Mouse (Mus musculus): Measurements from ENCODE around the gene Pigg. TPM values are rescaled to one million over a fixed set of nuclear protein-coding genes. Genes with fewer than 3 reads are reported as not detected.
A peak's percentile ranks its signal among the peaks of the same experiment; 100 is the strongest.
"Not testable (repeated sequence)": the region's sequence is repeated elsewhere in the genome, so short reads cannot be mapped to it uniquely, and the experiment has no call there.

The Pigg gene
- polyA plus RNA-seq, 1 experiment: 8.9 TPM

DNA sequence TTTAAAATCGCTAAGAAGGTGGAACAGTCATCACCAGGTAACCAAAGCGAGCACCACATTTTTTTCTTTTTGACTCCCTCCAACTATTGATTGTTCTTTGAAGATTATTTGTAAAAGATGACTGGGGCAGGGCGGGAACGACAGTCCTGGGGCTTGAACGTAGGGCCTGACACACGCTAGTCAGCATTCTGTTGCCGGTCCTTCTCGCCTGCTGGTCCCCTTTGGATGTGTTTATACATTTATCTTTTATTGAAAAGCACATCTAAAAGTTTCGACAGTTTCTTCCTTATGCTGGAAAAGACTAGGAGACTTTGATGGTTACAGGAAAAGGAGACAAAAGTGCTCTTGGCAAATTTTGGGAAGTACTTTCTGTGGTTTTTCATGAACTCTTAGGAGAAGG is 42.0 kb upstream of the Pigg start:
- DNase-seq: no peak
- Histone ChIP-seq H3K27ac (ENCODE audit: insufficient read depth, low read length) (no peak overlapping the region), H3K27me3 (ENCODE audit: control insufficient read depth, insufficient read depth, low read length) (no peaks in the 10 kb centered on the region), H3K4me3 (replicated peaks; ENCODE audit: insufficient read depth, low read depth, low read length) (peak overlapping the region; percentile 91), H3K4me1 (ENCODE audit: control insufficient read depth, insufficient read depth, low read length) (no peaks in the 10 kb centered on the region; the same call in 1 of the 2 replicates)
- WGBS: 27% methylated on average over 9 of the region's 9 CpGs
- TF ChIP-seq CTCF (IDR thresholded peaks at IDR 0.05; ENCODE audit: borderline replicate concordance, insufficient read depth, low read depth, low read length): no peak
- no peak for TF ChIP-seq POLR2A (IDR thresholded peaks at IDR 0.05; ENCODE audit: borderline replicate concordance, insufficient read depth, low read length)

- H3K4me3 ChIP-seq (replicated peaks; ENCODE audit: insufficient read depth, low read depth, low read length): not testable (repeated sequence)
Measured at GRCm38 (mm10) chr5:108271345-108271744, 41.1 kb upstream of the Pigg start.

GRCm38 (mm10) chr5:108286957-108287356 is 25.5 kb upstream of the Pigg start:
- Histone ChIP-seq H3K27ac (ENCODE audit: insufficient read depth, low read length) (no peak overlapping the region), H3K27me3 (ENCODE audit: control insufficient read depth, insufficient read depth, low read length) (no peaks in the 10 kb centered on the region), H3K4me1 (ENCODE audit: control insufficient read depth, insufficient read depth, low read length) (no peaks in the 10 kb centered on the region), H3K4me3 (replicated peaks; ENCODE audit: insufficient read depth, low read depth, low read length) (no peak overlapping the region)
- WGBS: 81% methylated on average over 2 of the region's 2 CpGs
- TF ChIP-seq POLR2A (IDR thresholded peaks at IDR 0.05; ENCODE audit: borderline replicate concordance, insufficient read depth, low read length) (no peak), CTCF (IDR thresholded peaks at IDR 0.05; ENCODE audit: borderline replicate concordance, insufficient read depth, low read depth, low read length) (no peak)
- DNase-seq: no peak

More at GRCm38 (mm10) chr5:108271345-108271744, 41.1 kb upstream of the Pigg start:
- H3K27ac ChIP-seq (ENCODE audit: insufficient read depth, low read length); H3K4me1 ChIP-seq (ENCODE audit: control insufficient read depth, insufficient read depth, low read length); H3K27me3 ChIP-seq (ENCODE audit: control insufficient read depth, insufficient read depth, low read length); DNase-seq: not testable (repeated sequence)
- WGBS: 87% methylated on average over 6 of the region's 6 CpGs

- 72% methylated on average over 3 of the region's 3 CpGs for WGBS
Measured at GRCm38 (mm10) chr5:108301567-108301966, 10.8 kb upstream of the Pigg start.

DNA sequence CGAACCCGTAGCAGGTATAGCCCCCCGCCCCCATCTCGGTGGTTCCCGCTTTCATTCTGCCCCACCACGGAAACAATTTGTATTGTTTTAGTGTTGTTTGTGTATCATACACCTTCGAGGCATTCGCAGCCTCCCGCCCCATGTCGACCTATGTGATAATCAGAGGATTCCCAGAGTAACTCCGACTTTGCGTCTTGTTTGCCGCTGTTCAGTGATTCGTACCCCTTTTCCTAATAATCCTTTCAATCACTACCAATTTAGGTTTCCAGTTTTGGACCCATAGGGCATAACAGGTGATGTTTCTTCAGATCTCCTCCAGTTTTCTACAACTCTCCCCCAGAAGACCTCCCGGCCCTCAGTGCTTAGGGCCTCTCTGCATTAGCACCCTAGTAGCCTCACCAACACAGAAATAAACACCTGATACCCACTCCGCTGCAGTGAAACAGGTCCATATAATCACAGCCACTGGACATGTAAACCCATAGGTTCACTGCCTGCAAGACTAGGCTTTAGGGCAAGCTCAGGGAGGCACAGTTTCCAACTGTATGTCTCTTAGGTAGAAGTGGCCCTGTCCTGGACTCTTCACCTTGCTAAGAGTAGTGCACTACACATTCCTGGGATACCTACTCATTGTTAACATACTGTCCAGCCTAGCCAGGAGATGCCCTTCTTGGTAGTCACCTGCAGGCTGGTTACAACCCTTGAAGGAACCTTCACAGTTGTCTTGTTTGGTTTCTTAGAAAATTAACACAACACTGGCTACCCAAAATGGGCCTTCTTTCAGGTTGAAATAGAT is 854 bp downstream of the Pigg start:
- Histone ChIP-seq H3K4me1 (ENCODE audit: control insufficient read depth, insufficient read depth, low read length) (peaks cover 3% of the 10 kb centered on the region; the same call in 1 of the 2 replicates), H3K4me3 (replicated peaks; ENCODE audit: insufficient read depth, low read depth, low read length) (peak overlapping the region; percentile 88), H3K27ac (ENCODE audit: insufficient read depth, low read length) (peak overlapping the region; percentile 76; the same call in 1 of the 2 replicates), H3K27me3 (ENCODE audit: control insufficient read depth, insufficient read depth, low read length) (no peaks in the 10 kb centered on the region)
- TF ChIP-seq POLR2A (IDR thresholded peaks at IDR 0.05; ENCODE audit: borderline replicate concordance, insufficient read depth, low read length) (no peak), CTCF (IDR thresholded peaks at IDR 0.05; ENCODE audit: borderline replicate concordance, insufficient read depth, low read depth, low read length) (no peak)
- DNase-seq: no peak
- WGBS: 5% methylated on average over 16 of the region's 16 CpGs

More at GRCm38 (mm10) chr5:108301567-108301966, 10.8 kb upstream of the Pigg start:
- Histone ChIP-seq H3K27me3 (ENCODE audit: control insufficient read depth, insufficient read depth, low read length) (no peaks in the 10 kb centered on the region), H3K4me1 (ENCODE audit: control insufficient read depth, insufficient read depth, low read length) (no peaks in the 10 kb centered on the region), H3K4me3 (replicated peaks; ENCODE audit: insufficient read depth, low read depth, low read length) (no peak overlapping the region), H3K27ac (ENCODE audit: insufficient read depth, low read length) (no peak overlapping the region)
- DNase-seq: no peak
- no peak for TF ChIP-seq POLR2A (IDR thresholded peaks at IDR 0.05; ENCODE audit: borderline replicate concordance, insufficient read depth, low read length)
- TF ChIP-seq CTCF (IDR thresholded peaks at IDR 0.05; ENCODE audit: borderline replicate concordance, insufficient read depth, low read depth, low read length): no peak

GRCm38 (mm10) chr5:108331051-108331450 is 18.6 kb downstream of the Pigg start:
- H3K4me1 ChIP-seq (ENCODE audit: control insufficient read depth, insufficient read depth, low read length): no peaks in the 10 kb centered on the region
- H3K4me3 ChIP-seq (replicated peaks; ENCODE audit: insufficient read depth, low read depth, low read length): no peak overlapping the region
- TF ChIP-seq POLR2A (IDR thresholded peaks at IDR 0.05; ENCODE audit: borderline replicate concordance, insufficient read depth, low read length) (no peak), CTCF (IDR thresholded peaks at IDR 0.05; ENCODE audit: borderline replicate concordance, insufficient read depth, low read depth, low read length) (no peak)
- no peak for DNase-seq
- no peak overlapping the region for H3K27ac ChIP-seq (ENCODE audit: insufficient read depth, low read length)
- H3K27me3 ChIP-seq (ENCODE audit: control insufficient read depth, insufficient read depth, low read length): no peaks in the 10 kb centered on the region
- 97% methylated on average over 1 of the region's 1 CpGs for WGBS

- DNase-seq: no peak
- Histone ChIP-seq H3K4me1 (ENCODE audit: control insufficient read depth, insufficient read depth, low read length) (no peaks in the 10 kb centered on the region), H3K4me3 (replicated peaks; ENCODE audit: insufficient read depth, low read depth, low read length) (no peak overlapping the region), H3K27ac (ENCODE audit: insufficient read depth, low read length) (no peak overlapping the region), H3K27me3 (ENCODE audit: control insufficient read depth, insufficient read depth, low read length) (no peaks in the 10 kb centered on the region)
- 85% methylated on average over 4 of the region's 4 CpGs for whole genome bisulfite sequencing
- TF ChIP-seq POLR2A (IDR thresholded peaks at IDR 0.05; ENCODE audit: borderline replicate concordance, insufficient read depth, low read length): no peak
- no peak for TF ChIP-seq CTCF (IDR thresholded peaks at IDR 0.05; ENCODE audit: borderline replicate concordance, insufficient read depth, low read depth, low read length)
Measured at GRCm38 (mm10) chr5:108337385-108337784, 25.0 kb downstream of the Pigg start.

DNA sequence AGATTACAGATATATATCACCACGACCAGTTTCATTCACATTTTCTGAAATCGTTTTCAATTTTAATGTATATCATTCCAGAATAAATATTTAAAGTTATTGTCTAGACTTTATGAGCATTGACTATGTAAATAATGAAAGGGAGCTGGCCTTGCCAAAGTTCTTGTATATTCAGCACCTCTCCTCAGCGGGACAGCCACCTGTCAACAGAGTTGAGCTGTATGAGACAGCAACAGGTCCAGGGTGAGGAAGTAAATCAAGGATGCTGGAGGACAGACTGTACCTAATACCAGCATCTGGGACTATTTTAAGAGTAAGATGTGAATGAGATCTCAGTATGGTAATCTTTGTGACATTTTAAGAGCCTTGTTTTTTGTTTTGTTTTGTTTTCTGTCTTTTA is 25.6 kb downstream of the Pigg start:
- H3K4me1 ChIP-seq (ENCODE audit: control insufficient read depth, insufficient read depth, low read length): no peaks in the 10 kb centered on the region
- WGBS: 92% methylated on average over 3 of the region's 3 CpGs
- no peak for DNase-seq
- H3K27ac ChIP-seq (ENCODE audit: insufficient read depth, low read length): no peak overlapping the region
- H3K4me3 ChIP-seq (replicated peaks; ENCODE audit: insufficient read depth, low read depth, low read length): no peak overlapping the region
- H3K27me3 ChIP-seq (ENCODE audit: control insufficient read depth, insufficient read depth, low read length): no peaks in the 10 kb centered on the region
- TF ChIP-seq CTCF (IDR thresholded peaks at IDR 0.05; ENCODE audit: borderline replicate concordance, insufficient read depth, low read depth, low read length): no peak
- no peak for TF ChIP-seq POLR2A (IDR thresholded peaks at IDR 0.05; ENCODE audit: borderline replicate concordance, insufficient read depth, low read length)

Data from cerebellum, adult 2 months (tissue).